Mouse (Mus musculus): ENCODE data around the gene Ly6g6d. TPM values are rescaled to one million over a fixed set of nuclear protein-coding genes. Genes with fewer than 3 reads are reported as not detected.

Ly6g6d gene
- polyA plus RNA-seq, 1 experiment from 2014 or later = not detected

Other genes with a start within 250 kb of the Ly6g6d start
- gene Stk19, start 241.1 kb downstream of the Ly6g6d start, polyA plus RNA-seq (2015; fragmentation: Illumina TruSeq; extraction: RNeasy Lipid Tissue Mini Kit (QIAGEN cat#74804); ENCODE audit: insufficient read depth, low read depth, low replicate concordance) = 14.8 TPM
- 19.9 TPM for gene Dxo, start 241.0 kb downstream of the Ly6g6d start, polyA plus RNA-seq (2015; fragmentation: Illumina TruSeq; extraction: RNeasy Lipid Tissue Mini Kit (QIAGEN cat#74804); ENCODE audit: insufficient read depth, low read depth, low replicate concordance)
- 24.5 TPM for gene Skiv2l, start 227.9 kb downstream of the Ly6g6d start, polyA plus RNA-seq (2015; fragmentation: Illumina TruSeq; extraction: RNeasy Lipid Tissue Mini Kit (QIAGEN cat#74804); ENCODE audit: insufficient read depth, low read depth, low replicate concordance)
- 11.5 TPM for gene Nelfe, start 227.7 kb downstream of the Ly6g6d start, polyA plus RNA-seq (2015; fragmentation: Illumina TruSeq; extraction: RNeasy Lipid Tissue Mini Kit (QIAGEN cat#74804); ENCODE audit: insufficient read depth, low read depth, low replicate concordance)
- gene Cfb, start 215.5 kb downstream of the Ly6g6d start, polyA plus RNA-seq (2015; fragmentation: Illumina TruSeq; extraction: RNeasy Lipid Tissue Mini Kit (QIAGEN cat#74804); ENCODE audit: insufficient read depth, low read depth, low replicate concordance) = 9.5 TPM
- 1.5 TPM for gene Zbtb12, start 198.6 kb downstream of the Ly6g6d start, polyA plus RNA-seq (2015; fragmentation: Illumina TruSeq; extraction: RNeasy Lipid Tissue Mini Kit (QIAGEN cat#74804); ENCODE audit: insufficient read depth, low read depth, low replicate concordance)
- 4.5 TPM for gene Gm20547, start 196.0 kb downstream of the Ly6g6d start, polyA plus RNA-seq (2015; fragmentation: Illumina TruSeq; extraction: RNeasy Lipid Tissue Mini Kit (QIAGEN cat#74804); ENCODE audit: insufficient read depth, low read depth, low replicate concordance)
- gene C2, start 179.8 kb downstream of the Ly6g6d start, polyA plus RNA-seq (2015; fragmentation: Illumina TruSeq; extraction: RNeasy Lipid Tissue Mini Kit (QIAGEN cat#74804); ENCODE audit: insufficient read depth, low read depth, low replicate concordance) = 22.8 TPM
- 43.2 TPM for gene Ehmt2, start 179.6 kb downstream of the Ly6g6d start, polyA plus RNA-seq (2015; fragmentation: Illumina TruSeq; extraction: RNeasy Lipid Tissue Mini Kit (QIAGEN cat#74804); ENCODE audit: insufficient read depth, low read depth, low replicate concordance)
- 1.4 TPM for gene Slc44a4, start 163.6 kb downstream of the Ly6g6d start, polyA plus RNA-seq (2015; fragmentation: Illumina TruSeq; extraction: RNeasy Lipid Tissue Mini Kit (QIAGEN cat#74804); ENCODE audit: insufficient read depth, low read depth, low replicate concordance)
- gene Neu1, start 146.8 kb downstream of the Ly6g6d start, polyA plus RNA-seq (2015; fragmentation: Illumina TruSeq; extraction: RNeasy Lipid Tissue Mini Kit (QIAGEN cat#74804); ENCODE audit: insufficient read depth, low read depth, low replicate concordance) = 10.7 TPM
- gene Hspa1b, start 118.8 kb downstream of the Ly6g6d start, polyA plus RNA-seq (2015; fragmentation: Illumina TruSeq; extraction: RNeasy Lipid Tissue Mini Kit (QIAGEN cat#74804); ENCODE audit: insufficient read depth, low read depth, low replicate concordance) = 8.4 TPM
- gene Gm20481, start 108.2 kb downstream of the Ly6g6d start, polyA plus RNA-seq (2015; fragmentation: Illumina TruSeq; extraction: RNeasy Lipid Tissue Mini Kit (QIAGEN cat#74804); ENCODE audit: insufficient read depth, low read depth, low replicate concordance) = not detected
- 4.7 TPM for gene Hspa1a, start 105.9 kb downstream of the Ly6g6d start, polyA plus RNA-seq (2015; fragmentation: Illumina TruSeq; extraction: RNeasy Lipid Tissue Mini Kit (QIAGEN cat#74804); ENCODE audit: insufficient read depth, low read depth, low replicate concordance)
- gene Hspa1l, start 105.4 kb downstream of the Ly6g6d start, polyA plus RNA-seq (2015; fragmentation: Illumina TruSeq; extraction: RNeasy Lipid Tissue Mini Kit (QIAGEN cat#74804); ENCODE audit: insufficient read depth, low read depth, low replicate concordance) = not detected
- gene Lsm2, start 96.2 kb downstream of the Ly6g6d start, polyA plus RNA-seq (2015; fragmentation: Illumina TruSeq; extraction: RNeasy Lipid Tissue Mini Kit (QIAGEN cat#74804); ENCODE audit: insufficient read depth, low read depth, low replicate concordance) = 7.8 TPM
- gene Vars, start 77.1 kb downstream of the Ly6g6d start, polyA plus RNA-seq (2015; fragmentation: Illumina TruSeq; extraction: RNeasy Lipid Tissue Mini Kit (QIAGEN cat#74804); ENCODE audit: insufficient read depth, low read depth, low replicate concordance) = 23.4 TPM
- gene Vwa7, start 61.5 kb downstream of the Ly6g6d start, polyA plus RNA-seq (2015; fragmentation: Illumina TruSeq; extraction: RNeasy Lipid Tissue Mini Kit (QIAGEN cat#74804); ENCODE audit: insufficient read depth, low read depth, low replicate concordance) = 0.42 TPM
- gene Sapcd1, start 50.0 kb downstream of the Ly6g6d start, polyA plus RNA-seq (2015; fragmentation: Illumina TruSeq; extraction: RNeasy Lipid Tissue Mini Kit (QIAGEN cat#74804); ENCODE audit: insufficient read depth, low read depth, low replicate concordance) = 1.5 TPM
- 1.8 TPM for gene Msh5, start 31.3 kb downstream of the Ly6g6d start, polyA plus RNA-seq (2015; fragmentation: Illumina TruSeq; extraction: RNeasy Lipid Tissue Mini Kit (QIAGEN cat#74804); ENCODE audit: insufficient read depth, low read depth, low replicate concordance)
- gene Clic1, start 28.1 kb downstream of the Ly6g6d start, polyA plus RNA-seq (2015; fragmentation: Illumina TruSeq; extraction: RNeasy Lipid Tissue Mini Kit (QIAGEN cat#74804); ENCODE audit: insufficient read depth, low read depth, low replicate concordance) = 36.2 TPM
- 19.5 TPM for gene Ddah2, start 19.0 kb downstream of the Ly6g6d start, polyA plus RNA-seq (2015; fragmentation: Illumina TruSeq; extraction: RNeasy Lipid Tissue Mini Kit (QIAGEN cat#74804); ENCODE audit: insufficient read depth, low read depth, low replicate concordance)
- not detected for gene Ly6g6c, start 12.7 kb downstream of the Ly6g6d start, polyA plus RNA-seq (2015; fragmentation: Illumina TruSeq; extraction: RNeasy Lipid Tissue Mini Kit (QIAGEN cat#74804); ENCODE audit: insufficient read depth, low read depth, low replicate concordance)
- not detected for gene Mpig6b, start 11.9 kb downstream of the Ly6g6d start, polyA plus RNA-seq (2015; fragmentation: Illumina TruSeq; extraction: RNeasy Lipid Tissue Mini Kit (QIAGEN cat#74804); ENCODE audit: insufficient read depth, low read depth, low replicate concordance)
- not detected for gene Ly6g6e, start 1.2 kb downstream of the Ly6g6d start, polyA plus RNA-seq (2015; fragmentation: Illumina TruSeq; extraction: RNeasy Lipid Tissue Mini Kit (QIAGEN cat#74804); ENCODE audit: insufficient read depth, low read depth, low replicate concordance)
- not detected for gene Ly6g6f, start 7.5 kb upstream of the Ly6g6d start, polyA plus RNA-seq (2015; fragmentation: Illumina TruSeq; extraction: RNeasy Lipid Tissue Mini Kit (QIAGEN cat#74804); ENCODE audit: insufficient read depth, low read depth, low replicate concordance)
- 25.5 TPM for gene Abhd16a, start 11.2 kb upstream of the Ly6g6d start, polyA plus RNA-seq (2015; fragmentation: Illumina TruSeq; extraction: RNeasy Lipid Tissue Mini Kit (QIAGEN cat#74804); ENCODE audit: insufficient read depth, low read depth, low replicate concordance)
- not detected for gene Ly6g5c, start 30.2 kb upstream of the Ly6g6d start, polyA plus RNA-seq (2015; fragmentation: Illumina TruSeq; extraction: RNeasy Lipid Tissue Mini Kit (QIAGEN cat#74804); ENCODE audit: insufficient read depth, low read depth, low replicate concordance)
- not detected for gene Ly6g5b, start 37.4 kb upstream of the Ly6g6d start, polyA plus RNA-seq (2015; fragmentation: Illumina TruSeq; extraction: RNeasy Lipid Tissue Mini Kit (QIAGEN cat#74804); ENCODE audit: insufficient read depth, low read depth, low replicate concordance)
- gene Gpank1, start 43.4 kb upstream of the Ly6g6d start, polyA plus RNA-seq (2015; fragmentation: Illumina TruSeq; extraction: RNeasy Lipid Tissue Mini Kit (QIAGEN cat#74804); ENCODE audit: insufficient read depth, low read depth, low replicate concordance) = 8.6 TPM
- gene Csnk2b, start 44.0 kb upstream of the Ly6g6d start, polyA plus RNA-seq (2015; fragmentation: Illumina TruSeq; extraction: RNeasy Lipid Tissue Mini Kit (QIAGEN cat#74804); ENCODE audit: insufficient read depth, low read depth, low replicate concordance) = 52.8 TPM
- 6.8 TPM for gene D17H6S53E, start 48.3 kb upstream of the Ly6g6d start, polyA plus RNA-seq (2015; fragmentation: Illumina TruSeq; extraction: RNeasy Lipid Tissue Mini Kit (QIAGEN cat#74804); ENCODE audit: insufficient read depth, low read depth, low replicate concordance)
- not detected for gene Apom, start 54.0 kb upstream of the Ly6g6d start, polyA plus RNA-seq (2015; fragmentation: Illumina TruSeq; extraction: RNeasy Lipid Tissue Mini Kit (QIAGEN cat#74804); ENCODE audit: insufficient read depth, low read depth, low replicate concordance)
- gene Bag6, start 57.1 kb upstream of the Ly6g6d start, polyA plus RNA-seq (2015; fragmentation: Illumina TruSeq; extraction: RNeasy Lipid Tissue Mini Kit (QIAGEN cat#74804); ENCODE audit: insufficient read depth, low read depth, low replicate concordance) = 43.1 TPM
- 89.4 TPM for gene Prrc2a, start 86.8 kb upstream of the Ly6g6d start, polyA plus RNA-seq (2015; fragmentation: Illumina TruSeq; extraction: RNeasy Lipid Tissue Mini Kit (QIAGEN cat#74804); ENCODE audit: insufficient read depth, low read depth, low replicate concordance)
- 2.3 TPM for gene Aif1, start 98.0 kb upstream of the Ly6g6d start, polyA plus RNA-seq (2015; fragmentation: Illumina TruSeq; extraction: RNeasy Lipid Tissue Mini Kit (QIAGEN cat#74804); ENCODE audit: insufficient read depth, low read depth, low replicate concordance)
- gene Lst1, start 110.4 kb upstream of the Ly6g6d start, polyA plus RNA-seq (2015; fragmentation: Illumina TruSeq; extraction: RNeasy Lipid Tissue Mini Kit (QIAGEN cat#74804); ENCODE audit: insufficient read depth, low read depth, low replicate concordance) = 5.7 TPM
- 1.00 TPM for gene Ltb, start 116.4 kb upstream of the Ly6g6d start, polyA plus RNA-seq (2015; fragmentation: Illumina TruSeq; extraction: RNeasy Lipid Tissue Mini Kit (QIAGEN cat#74804); ENCODE audit: insufficient read depth, low read depth, low replicate concordance)
- 0.50 TPM for gene Tnf, start 123.9 kb upstream of the Ly6g6d start, polyA plus RNA-seq (2015; fragmentation: Illumina TruSeq; extraction: RNeasy Lipid Tissue Mini Kit (QIAGEN cat#74804); ENCODE audit: insufficient read depth, low read depth, low replicate concordance)
- gene Lta, start 127.3 kb upstream of the Ly6g6d start, polyA plus RNA-seq (2015; fragmentation: Illumina TruSeq; extraction: RNeasy Lipid Tissue Mini Kit (QIAGEN cat#74804); ENCODE audit: insufficient read depth, low read depth, low replicate concordance) = not detected
- not detected for gene Gm16181, start 142.8 kb upstream of the Ly6g6d start, polyA plus RNA-seq (2015; fragmentation: Illumina TruSeq; extraction: RNeasy Lipid Tissue Mini Kit (QIAGEN cat#74804); ENCODE audit: insufficient read depth, low read depth, low replicate concordance)
- gene Atp6v1g2, start 155.6 kb upstream of the Ly6g6d start, polyA plus RNA-seq (2015; fragmentation: Illumina TruSeq; extraction: RNeasy Lipid Tissue Mini Kit (QIAGEN cat#74804); ENCODE audit: insufficient read depth, low read depth, low replicate concordance) = 2.8 TPM
- 4.1 TPM for gene Nfkbil1, start 157.7 kb upstream of the Ly6g6d start, polyA plus RNA-seq (2015; fragmentation: Illumina TruSeq; extraction: RNeasy Lipid Tissue Mini Kit (QIAGEN cat#74804); ENCODE audit: insufficient read depth, low read depth, low replicate concordance)
- 92.0 TPM for gene Ddx39b, start 163.7 kb upstream of the Ly6g6d start, polyA plus RNA-seq (2015; fragmentation: Illumina TruSeq; extraction: RNeasy Lipid Tissue Mini Kit (QIAGEN cat#74804); ENCODE audit: insufficient read depth, low read depth, low replicate concordance)
- 153 TPM for gene H2-D1, start 184.7 kb upstream of the Ly6g6d start, polyA plus RNA-seq (2015; fragmentation: Illumina TruSeq; extraction: RNeasy Lipid Tissue Mini Kit (QIAGEN cat#74804); ENCODE audit: insufficient read depth, low read depth, low replicate concordance)
- not detected for gene H2-Q1, start 242.3 kb upstream of the Ly6g6d start, polyA plus RNA-seq (2015; fragmentation: Illumina TruSeq; extraction: RNeasy Lipid Tissue Mini Kit (QIAGEN cat#74804); ENCODE audit: insufficient read depth, low read depth, low replicate concordance)

Measured in pancreas, adult 10 weeks (tissue).